Mouse (Mus musculus) heart, adult 18-20 months (tissue): ENCODE data around the gene Dnlz. TPM values are rescaled to one million over a fixed set of nuclear protein-coding genes. Genes with fewer than 3 reads are reported as not detected.

Experiments used
- DNase-seq, 2 experiments: peaks; one replicate each; pipeline ENCODE4 v3.0.0; 2021 to 2022; ENCODE audit warnings: mixed read lengths in 1 of 2
- total RNA-seq, 2 experiments: library from RNA; stranded (reverse); gene quantifications; 2 replicates each; pipeline ENCODE4 v1.2.3; 2021

The Dnlz gene
- total RNA-seq, 2 experiments from 2014 or later = 24.5 to 25.3 TPM

GRCm38 (mm10) chr2:26320245-26321185 lies 31.4 kb downstream of the Dnlz start:
- DNase-seq = no peak

- no peak for DNase-seq
These were observed 32.2 kb downstream of the Dnlz start for GRCm38 (mm10) chr2:26319519-26320244.

GRCm38 (mm10) chr2:26319109-26319508 lies 32.8 kb downstream of the Dnlz start:
- no peak for DNase-seq

DNA sequence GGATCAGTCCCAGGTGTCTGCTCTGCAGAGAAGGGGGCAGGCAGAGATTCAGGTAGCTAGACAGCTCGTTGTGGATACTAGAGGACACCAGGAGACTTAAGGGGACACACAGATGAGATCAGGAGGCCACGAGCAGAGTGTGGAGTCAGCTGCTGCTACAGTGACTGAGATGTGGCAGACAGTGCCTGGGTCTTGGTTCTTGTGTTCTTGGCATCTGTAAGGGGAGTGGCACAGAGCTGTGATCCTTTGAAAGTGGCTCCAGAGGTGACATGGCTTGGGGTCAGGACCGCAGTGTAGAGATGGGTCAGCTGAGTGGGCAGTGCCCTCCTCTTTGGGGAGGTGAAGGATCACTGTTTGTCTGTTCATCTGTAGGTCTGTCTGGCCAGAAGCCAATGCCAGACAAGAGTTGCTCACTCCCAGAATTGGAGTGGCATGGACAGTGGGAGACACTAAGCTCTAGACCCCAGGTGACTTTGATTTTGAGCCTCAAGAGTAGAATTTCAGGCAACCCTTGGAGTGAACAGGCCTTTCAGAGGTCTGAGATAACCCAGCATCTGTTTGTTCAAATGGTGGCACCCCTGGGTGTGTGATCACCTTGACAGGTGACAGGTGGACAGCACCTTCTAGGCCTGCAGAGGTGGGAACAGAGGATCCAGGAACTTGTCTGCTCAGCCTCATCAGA lies 33.8 kb downstream of the Dnlz start:
- no peak for DNase-seq

DNA sequence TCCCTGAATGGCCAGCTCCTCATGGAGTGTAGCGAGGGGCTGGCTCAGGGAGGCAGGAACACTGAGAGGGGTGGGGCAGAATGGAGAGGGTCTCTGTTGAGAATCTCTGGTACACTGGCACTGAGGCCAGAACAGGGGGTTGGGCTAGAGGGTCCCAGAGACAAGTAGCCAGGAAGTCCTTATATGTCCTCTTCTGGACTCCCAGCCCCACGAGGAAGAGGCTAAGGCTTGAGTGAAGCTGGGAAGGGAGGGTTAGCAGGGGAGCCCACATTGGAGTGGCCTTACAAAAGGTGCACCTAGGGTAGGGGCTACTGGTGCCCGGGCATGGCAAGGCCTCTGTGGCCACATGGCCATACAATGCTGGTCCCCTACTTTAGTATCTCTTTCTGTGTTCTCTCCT lies 34.5 kb downstream of the Dnlz start:
- no peak for DNase-seq

- peak; percentile 33 to 41 for DNase-seq
These were observed 35.2 kb downstream of the Dnlz start for GRCm38 (mm10) chr2:26316576-26317246.

DNA sequence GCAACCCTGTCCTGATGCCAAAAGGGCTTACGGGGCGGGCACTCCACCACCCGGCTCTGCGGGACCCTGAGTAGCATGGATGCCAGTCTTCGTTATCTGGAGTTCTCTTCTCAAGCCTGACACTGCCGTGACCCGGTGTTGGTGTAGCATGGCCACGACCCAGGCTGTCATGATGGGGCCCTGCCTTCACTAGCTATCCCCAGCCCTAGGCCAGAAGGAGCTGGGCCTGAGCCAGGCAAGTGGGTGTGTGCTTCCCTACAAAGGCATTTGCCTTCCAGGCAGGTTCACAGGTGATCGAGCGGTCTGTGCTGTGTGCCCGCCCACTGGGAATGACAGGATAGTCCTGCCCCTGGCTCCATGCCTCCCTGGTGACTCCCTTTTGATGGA lies 36.0 kb downstream of the Dnlz start:
- DNase-seq = peak; percentile 59 to 72

DNA sequence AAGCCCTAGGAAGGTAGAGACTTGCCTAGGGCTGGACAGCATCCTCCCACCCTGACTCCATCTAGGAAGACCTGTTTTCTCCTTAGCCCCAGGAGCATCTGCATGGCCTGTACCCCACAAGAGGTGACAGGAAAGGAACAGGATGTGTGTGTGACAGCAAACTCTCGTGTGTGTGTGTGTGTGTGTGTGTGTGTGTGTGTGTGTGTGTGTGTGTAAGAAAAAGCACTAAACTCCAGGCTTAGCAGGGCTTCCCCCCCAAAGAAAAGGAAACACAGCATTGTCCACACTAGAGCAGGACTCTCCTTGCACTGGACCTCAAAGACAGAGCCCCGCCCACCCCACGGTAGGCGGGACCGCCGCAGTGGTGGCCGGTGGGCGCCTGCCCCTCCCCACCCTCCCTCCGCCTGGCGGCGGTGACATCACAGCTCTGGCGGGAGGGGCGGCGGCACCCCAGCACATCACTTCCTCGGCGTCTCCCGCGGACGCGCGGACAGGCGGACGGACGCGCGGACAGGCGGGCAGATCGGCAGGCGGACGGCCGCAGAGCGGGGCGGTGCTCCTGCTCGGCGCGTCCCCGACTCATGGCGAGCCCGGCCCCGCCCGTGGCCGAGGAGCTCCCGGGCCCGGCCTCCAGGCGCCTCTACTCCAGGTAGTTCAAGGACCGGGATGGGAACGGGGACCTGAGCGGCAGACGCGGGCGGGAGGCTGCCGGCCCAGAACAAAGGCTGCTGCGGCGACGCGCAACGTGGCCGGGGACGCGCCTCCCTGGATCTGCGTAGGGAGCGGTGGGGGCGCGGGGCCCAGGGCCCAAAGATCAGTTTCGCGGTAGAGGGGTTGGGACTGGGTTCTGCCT lies 36.6 kb downstream of the Dnlz start, which contains the start of gene Gpsm1:
TSS of gene Gpsm1 (plus strand) at position 444 of the 853 bp plus-strand sequence.
- peak; percentile 88 to 92 for DNase-seq

DNA sequence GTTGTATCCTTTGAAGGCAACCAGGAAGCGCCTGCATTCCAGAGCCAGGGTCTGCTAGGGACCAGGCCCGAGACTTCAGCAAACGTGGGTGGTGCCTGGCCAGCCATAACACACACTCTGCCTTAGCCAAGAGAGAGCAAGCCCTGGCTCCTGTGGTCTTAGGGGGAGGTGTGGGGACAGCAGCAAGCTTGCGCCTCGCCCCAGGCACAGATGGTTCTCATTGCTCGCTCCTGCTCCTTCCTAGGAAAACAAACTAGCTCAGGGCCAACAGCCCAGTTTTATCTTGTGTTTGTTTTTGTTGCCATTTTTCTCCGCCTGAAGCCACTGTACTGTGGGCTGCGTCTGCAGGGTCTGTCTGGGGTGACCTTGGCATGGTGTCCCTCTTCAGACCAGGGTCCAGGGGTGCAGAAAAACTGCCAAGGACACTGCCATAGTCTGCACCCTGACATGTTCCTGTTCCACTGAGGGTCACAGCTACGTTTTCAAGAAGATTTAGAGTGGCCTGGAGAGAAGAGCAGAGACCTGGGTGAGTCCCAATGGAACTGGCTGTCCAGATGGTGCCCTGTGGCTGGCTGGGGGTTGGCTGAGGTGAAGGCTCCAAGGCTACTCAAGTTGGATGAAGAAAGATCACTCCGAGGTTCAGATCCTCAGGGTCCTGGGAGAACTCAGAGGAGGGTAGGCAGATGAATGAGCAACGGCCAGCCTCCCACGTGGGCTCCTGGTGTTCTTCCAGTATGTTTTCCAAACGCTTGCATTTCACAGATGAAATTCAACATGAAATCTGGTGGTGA lies 37.4 kb downstream of the Dnlz start:
- peak; percentile 70 to 87 for DNase-seq

DNA sequence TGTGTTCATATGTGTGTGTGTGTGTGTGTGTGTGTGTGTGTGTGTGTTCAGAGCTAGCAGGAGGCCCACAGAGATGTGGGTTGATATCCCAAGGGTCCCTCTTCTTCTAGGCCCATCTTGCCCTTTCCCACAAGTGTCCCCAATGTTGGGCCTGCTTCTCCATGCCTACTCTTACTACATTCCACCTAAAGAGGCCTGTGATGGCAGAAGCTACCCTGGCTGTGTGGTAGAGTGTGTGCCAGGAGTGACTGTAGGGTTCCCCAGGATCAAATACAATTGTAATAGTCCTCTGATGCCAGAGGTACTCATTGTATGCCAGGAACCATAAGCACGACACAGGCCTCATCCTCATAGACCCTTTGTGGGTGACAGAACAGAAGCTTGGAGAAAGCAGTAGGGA lies 38.5 kb downstream of the Dnlz start:
- no peak for DNase-seq

- peak in 1 of 2 experiments; percentile 6 for DNase-seq
These were observed 39.1 kb downstream of the Dnlz start for GRCm38 (mm10) chr2:26312812-26313211.

- DNase-seq = no peak
These were observed 40.0 kb downstream of the Dnlz start for GRCm38 (mm10) chr2:26311936-26312335.

- peak in 1 of 2 experiments; percentile 20 for DNase-seq
These were observed 42.2 kb downstream of the Dnlz start for GRCm38 (mm10) chr2:26309739-26310138.

DNA sequence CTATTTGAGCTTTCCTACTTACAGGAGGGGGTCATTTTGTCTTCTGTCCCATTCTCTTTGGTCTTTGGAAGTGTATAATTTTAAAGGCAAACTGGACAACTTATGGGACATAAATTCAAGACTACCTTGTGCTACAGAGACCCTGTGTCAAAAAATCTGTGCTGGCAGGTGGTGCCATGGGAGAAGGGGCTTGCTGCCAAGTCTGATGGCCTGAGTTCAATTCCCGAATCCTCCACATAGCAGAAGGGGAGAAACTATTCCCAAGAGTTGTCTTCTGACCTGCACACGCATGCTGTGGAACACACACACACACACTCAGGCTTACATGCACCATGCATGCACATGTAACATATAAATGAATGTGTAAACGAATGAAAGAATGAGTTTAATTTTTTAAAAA lies 45.2 kb downstream of the Dnlz start:
- DNase-seq = no peak

- DNase-seq = no peak
These were observed 46.4 kb downstream of the Dnlz start for GRCm38 (mm10) chr2:26305555-26305954.

- no peak for DNase-seq
These were observed 47.2 kb downstream of the Dnlz start for GRCm38 (mm10) chr2:26304711-26305110.

DNA sequence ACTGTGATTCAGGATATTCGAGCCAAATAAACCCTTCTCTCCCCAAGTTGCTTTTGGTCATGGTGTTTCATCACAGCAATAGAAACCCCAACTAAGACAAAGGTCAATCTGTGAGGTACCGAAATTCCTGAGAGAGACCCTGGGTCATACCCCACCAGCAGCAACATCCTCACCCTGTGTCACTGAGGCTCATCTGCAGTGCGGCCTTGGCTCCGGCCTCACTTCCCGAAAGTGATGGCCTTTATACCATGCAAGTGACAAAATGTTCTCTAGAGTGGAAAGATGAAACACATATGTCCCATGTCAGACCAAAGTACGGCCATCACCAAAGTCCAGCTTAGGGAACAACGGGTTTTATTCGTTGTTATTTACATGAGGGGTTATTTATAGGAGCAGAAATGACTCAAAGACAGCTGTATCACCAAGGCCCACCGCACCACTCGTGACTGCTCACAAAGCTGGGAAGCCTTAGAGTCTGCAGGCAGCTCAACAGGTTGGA lies 49.9 kb downstream of the Dnlz start:
- no peak for DNase-seq

DNA sequence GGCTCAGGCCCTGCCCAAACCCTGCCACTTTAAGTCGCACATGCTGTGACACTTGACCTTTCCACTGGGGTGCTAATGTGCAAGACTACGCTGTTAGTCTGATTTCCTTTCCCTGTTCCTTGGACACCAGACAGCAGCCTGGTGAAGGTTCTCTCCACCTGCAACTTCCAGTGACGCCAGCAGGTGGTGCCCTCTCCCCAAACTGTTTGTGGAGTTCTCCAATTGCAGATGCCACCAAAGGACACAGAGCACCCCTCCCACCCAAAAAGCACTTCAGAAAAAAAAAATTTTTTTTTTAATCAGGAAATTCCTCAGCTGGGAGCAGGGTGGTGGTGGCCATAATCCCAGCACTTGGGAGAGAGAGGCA lies 51.1 kb downstream of the Dnlz start:
- DNase-seq = peak; percentile 84 to 94

DNA sequence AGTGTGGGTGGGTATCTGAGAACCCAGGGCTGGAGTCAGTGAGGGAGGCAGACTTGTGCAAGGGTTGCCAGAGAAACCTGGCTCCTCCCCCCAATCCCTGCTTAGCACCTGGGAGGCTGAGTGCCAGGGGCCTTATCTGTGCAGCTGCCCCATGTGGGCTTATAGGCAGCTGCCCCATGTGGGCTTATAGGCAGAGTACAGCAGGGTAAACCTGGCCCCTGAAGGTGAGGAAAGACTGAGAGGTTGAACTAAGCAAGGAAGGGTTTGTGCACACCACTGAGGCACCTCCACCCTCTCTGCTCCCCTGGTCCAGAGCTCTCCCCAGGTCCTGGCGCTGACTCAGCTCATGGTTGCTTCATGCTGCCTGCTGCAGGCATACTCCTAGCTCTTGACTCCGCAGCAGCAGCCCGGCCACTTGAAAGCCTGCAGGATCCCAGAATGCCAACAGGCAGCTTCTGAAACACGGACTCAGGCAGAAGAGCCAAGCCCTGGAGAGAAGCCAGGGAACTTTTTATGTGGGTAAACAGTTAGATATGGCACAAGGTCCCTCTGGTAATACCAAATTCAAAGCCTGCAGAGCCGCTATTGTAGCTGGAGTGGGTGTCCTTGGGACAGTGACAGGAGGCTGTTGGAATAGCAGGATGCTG lies 51.6 kb downstream of the Dnlz start:
- DNase-seq = no peak

DNA sequence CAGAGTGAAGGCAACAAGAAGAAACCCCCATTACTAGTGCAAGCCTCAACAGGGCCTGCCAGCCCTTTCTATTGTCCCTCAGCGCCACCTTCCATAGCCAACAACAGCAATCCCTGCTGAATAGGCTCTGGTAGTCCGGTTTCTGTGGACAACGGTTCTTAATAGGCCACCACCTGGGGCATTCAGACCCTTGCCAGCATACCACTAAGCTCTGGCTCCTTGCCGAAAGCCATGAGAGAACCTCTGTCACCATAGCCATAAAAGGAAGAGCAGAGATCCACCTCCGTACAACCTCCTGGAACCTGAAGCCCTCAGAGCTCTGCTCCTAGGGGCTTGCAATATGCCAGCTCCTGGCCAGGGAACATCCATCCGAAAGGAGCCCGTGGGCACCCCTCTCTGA lies 52.6 kb downstream of the Dnlz start:
- no peak for DNase-seq
